Mouse (Mus musculus): ENCODE measurements around the gene Wwox. TPM values are rescaled to one million over a fixed set of nuclear protein-coding genes. Genes with fewer than 3 reads are reported as not detected.

Wwox gene
- polyA plus RNA-seq, 1 experiment: 17.3 TPM

DNA sequence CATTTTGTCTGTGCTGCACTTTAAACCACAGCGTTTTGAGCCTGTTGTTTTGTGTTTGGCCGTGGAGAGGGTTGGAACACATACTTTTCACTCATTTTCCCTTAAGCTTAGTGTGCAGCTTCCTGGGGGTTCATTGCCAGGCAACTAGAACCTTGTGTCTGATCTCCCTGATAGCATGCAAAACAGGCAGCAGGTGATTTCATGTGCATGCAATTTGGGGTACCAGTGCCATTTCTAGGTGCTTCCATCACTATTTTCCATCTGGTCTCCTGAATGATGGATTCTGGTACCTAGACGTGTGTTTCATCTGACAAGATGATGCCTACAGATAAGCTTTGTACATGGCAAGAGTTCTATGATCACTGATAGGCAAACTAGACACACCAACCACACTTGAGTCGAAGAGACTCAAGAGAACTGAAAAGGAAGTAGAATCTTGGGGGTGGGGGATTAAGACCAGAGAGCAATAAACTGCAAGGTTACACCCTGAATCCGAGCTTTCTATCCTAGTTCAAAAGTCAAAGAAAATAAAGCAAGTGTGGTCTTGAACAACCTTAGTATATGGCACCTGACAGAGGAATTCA lies 951.6 kb downstream of the Wwox start:
- no peak for TF ChIP-seq POLR2A (IDR thresholded peaks at IDR 0.05; ENCODE audit: extremely low read depth, insufficient read depth, low read length)
- no peak for TF ChIP-seq CTCF (IDR thresholded peaks at IDR 0.05; ENCODE audit: extremely low read depth, insufficient read depth, low read length)
- Histone ChIP-seq H3K4me1 (ENCODE audit: control insufficient read depth, insufficient read depth, low read length) (no peaks in the 10 kb centered on the region), H3K4me3 (ENCODE audit: insufficient read depth, low read length) (no peak overlapping the region), H3K27ac (ENCODE audit: insufficient read depth, low read length) (no peak overlapping the region)

DNA sequence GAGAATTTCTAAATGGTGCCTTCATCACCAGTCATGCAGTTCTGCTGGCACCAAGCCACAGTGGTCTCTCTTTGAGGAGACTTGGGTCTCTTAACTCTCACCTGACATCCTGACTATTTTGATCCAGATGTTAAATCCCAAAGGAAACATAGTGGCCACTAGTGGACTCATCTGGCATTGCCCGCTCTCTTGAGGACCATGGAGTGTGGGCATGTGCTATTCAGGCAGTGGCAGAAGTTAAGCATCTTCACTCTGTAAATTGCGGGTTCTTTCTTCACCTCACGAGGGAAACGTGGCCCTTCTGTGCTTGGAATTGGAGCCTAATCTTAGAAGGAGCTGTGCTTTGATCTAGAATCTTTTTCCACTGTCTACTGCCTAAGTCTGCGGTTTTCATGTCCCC lies 956.4 kb downstream of the Wwox start:
- TF ChIP-seq POLR2A (IDR thresholded peaks at IDR 0.05; ENCODE audit: extremely low read depth, insufficient read depth, low read length) (no peak), CTCF (IDR thresholded peaks at IDR 0.05; ENCODE audit: extremely low read depth, insufficient read depth, low read length) (peak; percentile 33)

DNA sequence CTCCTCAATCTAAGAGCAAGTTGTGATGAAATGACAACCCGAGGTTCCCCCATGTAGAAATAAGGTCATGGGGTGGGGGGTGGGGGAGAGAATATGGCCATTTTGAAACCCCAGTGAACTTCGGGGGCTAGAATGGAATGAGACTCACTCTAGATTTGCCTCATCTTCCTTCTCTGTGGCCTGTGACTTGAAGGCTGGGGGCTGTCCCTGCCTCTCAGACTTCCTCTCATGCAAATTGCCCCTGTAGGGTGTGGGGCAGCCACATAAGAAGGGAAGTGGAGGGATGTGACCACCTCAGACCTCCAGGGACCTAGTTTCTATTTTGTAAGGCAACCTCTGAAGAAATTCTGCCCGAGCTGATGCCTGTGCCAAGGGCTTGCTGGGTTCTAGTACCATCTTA lies 958.5 kb downstream of the Wwox start:
- TF ChIP-seq CTCF (IDR thresholded peaks at IDR 0.05; ENCODE audit: extremely low read depth, insufficient read depth, low read length): no peak
- no peak overlapping the region for H3K4me3 ChIP-seq (ENCODE audit: insufficient read depth, low read length)
- no peak overlapping the region for H3K27ac ChIP-seq (ENCODE audit: insufficient read depth, low read length)
- H3K4me1 ChIP-seq (ENCODE audit: control insufficient read depth, insufficient read depth, low read length): no peaks in the 10 kb centered on the region

More for the DNA sequence above, 956.4 kb downstream of the Wwox start:
- Histone ChIP-seq H3K27ac (ENCODE audit: insufficient read depth, low read length) (no peak overlapping the region), H3K4me3 (ENCODE audit: insufficient read depth, low read length) (no peak overlapping the region), H3K4me1 (ENCODE audit: control insufficient read depth, insufficient read depth, low read length) (no peaks in the 10 kb centered on the region)

DNA sequence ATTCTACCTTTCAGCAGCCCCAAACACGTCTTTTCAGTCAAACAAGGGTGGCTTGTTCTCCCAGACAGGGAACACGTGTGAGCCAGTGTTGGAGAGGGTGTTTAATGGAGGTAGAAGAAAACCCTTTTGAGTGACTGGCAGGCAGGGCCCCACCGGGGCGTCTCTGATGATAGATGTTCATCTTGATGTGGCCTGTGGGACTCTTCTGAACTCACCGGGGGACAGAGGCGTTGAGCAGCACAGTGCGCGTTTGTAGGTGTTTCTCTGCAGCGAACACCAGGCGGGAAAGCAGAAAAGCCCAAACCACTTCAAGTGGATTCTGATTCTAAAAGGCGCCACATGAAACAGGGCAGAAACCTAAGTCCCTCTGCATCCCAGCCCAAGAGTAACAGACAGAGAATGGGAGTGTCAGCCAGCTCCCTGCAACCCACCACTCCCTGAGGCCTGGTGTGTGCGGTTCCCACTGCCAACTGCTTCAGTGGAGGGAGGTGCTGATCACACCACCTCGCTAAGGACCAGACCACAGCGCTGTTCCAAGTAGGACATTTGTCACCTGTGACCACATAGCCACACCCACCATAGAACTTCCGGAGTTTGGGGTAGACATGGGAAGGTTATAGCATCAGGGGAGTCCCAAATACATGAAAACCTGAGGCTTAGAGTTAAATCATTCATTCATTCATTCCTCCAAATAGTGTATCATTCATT lies 960.7 kb downstream of the Wwox start:
- TF ChIP-seq CTCF (IDR thresholded peaks at IDR 0.05; ENCODE audit: extremely low read depth, insufficient read depth, low read length) (no peak), POLR2A (IDR thresholded peaks at IDR 0.05; ENCODE audit: extremely low read depth, insufficient read depth, low read length) (no peak)
- H3K4me3 ChIP-seq (ENCODE audit: insufficient read depth, low read length): no peak overlapping the region
- no peaks in the 10 kb centered on the region for H3K4me1 ChIP-seq (ENCODE audit: control insufficient read depth, insufficient read depth, low read length)
- no peak overlapping the region for H3K27ac ChIP-seq (ENCODE audit: insufficient read depth, low read length)

Other genes with a start within 250 kb of the Wwox start
- gene Vat1l, start 234.0 kb upstream of the Wwox start, polyA plus RNA-seq (2012; rRNA removed): 24.6 and 33.0 TPM in 2 replicates
- gene Clec3a, start 21.6 kb upstream of the Wwox start, polyA plus RNA-seq (2012; rRNA removed): not detected in 2 replicates